Mouse (Mus musculus) left cerebral cortex, adult 9 months (tissue): ENCODE data around the gene Zbtb37.
"Not testable (repeated sequence)": the region's sequence is repeated elsewhere in the genome, so short reads cannot be mapped to it uniquely, and the experiment has no call there.

Experiments used
- DNase-seq, 2 experiments: peaks; one replicate each; pipeline ENCODE4 v3.0.0; 2022; ENCODE audit warnings: low spot score in 2 of 2

The Zbtb37 gene

GRCm38 (mm10) chr1:161033856-161034434 is 704 bp downstream of the Zbtb37 start:
- no peak for DNase-seq

DNA sequence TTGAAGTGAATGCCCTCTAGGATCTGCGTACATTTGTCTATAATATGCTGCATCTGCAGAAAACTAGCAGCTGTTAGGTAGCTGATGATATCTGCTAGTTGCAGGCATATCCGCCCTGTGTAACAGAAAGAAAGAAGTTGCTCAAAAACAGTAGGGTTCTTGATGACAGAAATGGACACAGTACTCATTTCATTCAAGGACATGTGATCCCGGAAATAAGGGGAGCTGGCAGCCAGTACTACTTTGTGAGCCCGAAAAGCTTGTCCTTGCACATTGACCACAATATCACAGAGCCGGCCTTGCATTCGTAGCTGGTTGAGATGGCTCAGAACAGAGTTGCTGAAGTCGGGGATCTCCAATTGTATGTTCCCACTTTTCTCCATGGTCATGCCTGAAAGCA is 2.3 kb downstream of the Zbtb37 start:
- no peak for DNase-seq

DNA sequence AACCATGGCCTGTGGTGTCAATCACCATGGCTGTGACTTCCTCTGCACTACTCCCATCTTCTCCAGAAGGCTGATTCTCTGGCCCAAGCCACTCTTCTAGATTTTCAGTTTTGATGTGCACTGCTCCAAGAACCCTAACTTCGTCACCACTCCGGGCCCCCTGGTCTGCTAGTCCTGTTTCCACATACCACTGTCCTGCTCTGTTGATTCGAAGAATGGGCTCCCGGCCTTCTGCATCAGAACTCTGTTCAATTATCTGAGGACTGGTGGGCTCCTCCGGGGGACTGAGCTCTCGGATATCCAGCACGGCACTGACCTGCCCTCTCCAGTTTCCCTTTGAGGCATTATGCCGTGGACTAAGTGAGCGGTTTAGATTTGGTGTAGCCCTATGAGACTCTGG is 2.8 kb downstream of the Zbtb37 start:
- DNase-seq, result no peak

GRCm38 (mm10) chr1:161030058-161030457 is 4.6 kb downstream of the Zbtb37 start:
- no peak for DNase-seq

DNA sequence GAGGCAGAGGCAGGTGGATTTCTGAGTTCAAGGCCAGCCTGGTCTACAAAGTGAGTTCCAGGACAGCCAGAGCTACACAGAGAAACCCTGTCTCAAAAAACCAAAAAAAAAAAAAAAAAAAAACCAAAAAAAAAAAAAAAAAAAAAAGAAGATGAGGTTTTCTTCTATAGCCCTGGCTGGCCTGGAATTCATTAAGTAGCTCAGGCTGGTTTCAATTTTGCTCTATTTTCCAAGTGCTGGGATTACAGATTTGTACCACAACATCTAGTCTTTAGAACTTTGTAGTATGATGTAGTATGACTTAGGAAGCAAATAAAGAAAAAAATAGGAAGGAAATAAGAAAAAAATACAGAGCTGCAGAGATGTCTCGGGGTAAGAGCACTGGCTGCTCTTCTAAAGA is 6.2 kb downstream of the Zbtb37 start:
- not testable (repeated sequence) for DNase-seq

GRCm38 (mm10) chr1:161027196-161027595 is 7.5 kb downstream of the Zbtb37 start:
- DNase-seq, result no peak

GRCm38 (mm10) chr1:161025410-161026210 is 9.0 kb downstream of the Zbtb37 start:
- no peak for DNase-seq

DNA sequence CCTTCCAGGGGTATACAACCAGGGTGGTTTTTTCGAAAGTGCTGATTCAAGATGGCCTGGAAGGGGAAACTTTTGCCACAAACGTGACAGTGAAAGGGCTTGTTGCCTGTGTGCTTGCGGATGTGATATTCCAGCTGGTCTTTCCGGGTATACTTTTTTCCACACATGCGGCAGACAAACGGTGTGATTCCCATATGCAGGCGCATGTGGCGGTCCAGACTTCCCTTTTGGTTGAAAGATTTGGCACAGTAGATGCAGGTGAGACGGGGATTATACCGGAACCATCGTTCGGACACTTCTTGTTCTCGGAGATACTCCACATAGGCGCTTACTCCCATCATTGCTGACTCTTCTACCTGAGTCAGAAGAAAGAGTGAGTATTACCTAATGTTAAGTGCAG is 14.6 kb downstream of the Zbtb37 start:
- no peak for DNase-seq

DNA sequence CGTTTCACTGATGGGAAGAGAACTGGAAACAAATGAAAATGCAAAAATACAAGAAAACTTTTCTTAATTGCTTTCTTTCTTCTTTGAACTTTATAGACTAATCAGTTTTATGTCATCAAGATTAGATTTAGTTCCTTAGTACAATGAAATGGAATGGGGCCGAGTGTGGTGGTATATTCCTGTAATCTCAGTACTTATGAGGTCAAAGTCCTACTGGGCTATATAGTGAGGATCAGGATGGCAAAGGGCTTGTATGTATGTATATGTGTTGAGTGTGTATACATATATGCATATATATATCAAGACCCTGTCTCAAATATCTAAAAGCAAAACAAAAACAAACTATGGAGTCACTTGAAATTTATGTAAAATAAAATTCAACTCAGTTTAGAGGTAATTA is 18.3 kb downstream of the Zbtb37 start:
- no peak for DNase-seq

- DNase-seq, result no peak
Observed at GRCm38 (mm10) chr1:161010436-161010835, 24.2 kb downstream of the Zbtb37 start.

DNA sequence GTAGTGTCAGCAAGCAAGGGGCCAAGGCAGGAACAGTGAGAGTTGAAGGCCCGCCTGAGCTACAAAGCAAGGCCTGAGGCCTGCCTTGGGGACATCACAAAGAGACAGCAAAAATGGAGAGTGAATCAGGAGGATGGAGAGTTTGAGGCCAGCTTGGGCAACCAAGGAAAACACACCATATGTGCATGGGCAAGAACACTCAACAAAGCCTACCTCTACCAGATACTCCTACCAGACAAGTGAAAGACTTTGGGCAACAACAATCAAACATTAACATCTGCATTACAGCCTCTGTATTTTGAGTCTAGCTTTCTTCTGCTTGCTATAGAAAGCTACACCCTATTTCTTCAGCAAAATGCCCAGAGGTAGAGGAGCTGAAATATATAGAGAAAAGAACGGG is 26.6 kb downstream of the Zbtb37 start:
- no peak for DNase-seq

DNA sequence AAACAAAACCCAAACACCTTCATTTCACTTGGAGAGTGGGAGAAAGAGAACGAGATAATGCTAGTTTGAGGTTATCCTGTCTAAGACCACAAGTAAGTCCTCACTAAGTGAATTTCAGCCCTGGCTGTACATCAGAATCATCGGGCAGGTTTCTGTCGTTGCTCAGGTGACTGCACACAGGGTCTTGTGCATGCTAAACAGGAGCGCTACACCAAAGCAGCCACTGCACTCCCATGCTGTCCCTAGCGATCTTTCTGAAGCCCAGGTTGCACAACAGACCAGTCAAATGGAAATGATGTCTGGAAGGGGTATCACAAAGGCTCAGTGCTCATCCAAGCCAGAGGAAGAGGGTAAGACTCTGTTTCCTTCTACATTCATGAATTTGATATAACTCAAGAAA is 28.2 kb downstream of the Zbtb37 start:
- no peak for DNase-seq

- DNase-seq, result no peak
Observed at GRCm38 (mm10) chr1:161005526-161005925, 29.1 kb downstream of the Zbtb37 start.

DNA sequence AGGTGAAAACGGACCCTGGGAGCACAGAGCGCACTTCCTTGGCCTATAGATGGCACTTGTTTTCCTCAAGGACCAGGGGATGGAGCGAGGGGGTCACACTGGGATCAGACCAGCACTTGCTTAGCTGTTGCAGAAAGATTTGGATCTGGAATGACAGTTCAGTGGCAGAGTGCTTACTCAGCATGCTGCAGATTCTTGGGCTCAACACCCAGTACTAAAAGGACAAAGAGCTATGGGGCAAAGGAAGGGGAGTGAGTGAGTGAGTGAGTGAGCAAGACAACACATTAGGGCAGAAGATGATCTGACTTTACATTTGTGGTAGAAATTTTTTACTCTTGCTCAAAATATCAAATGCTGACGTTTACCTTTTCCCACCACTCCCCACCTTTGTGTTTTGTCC is 29.7 kb downstream of the Zbtb37 start:
- DNase-seq, result no peak

GRCm38 (mm10) chr1:160993851-160994250 is 40.8 kb downstream of the Zbtb37 start:
- no peak for DNase-seq

- DNase-seq, result no peak
Observed at GRCm38 (mm10) chr1:160989395-160989794, 45.3 kb downstream of the Zbtb37 start.

GRCm38 (mm10) chr1:160986881-160987635 is 47.6 kb downstream of the Zbtb37 start:
- DNase-seq, result no peak

- no peak for DNase-seq
Observed at GRCm38 (mm10) chr1:160985477-160985876, 49.2 kb downstream of the Zbtb37 start.

- DNase-seq, result not testable (repeated sequence)
Observed at GRCm38 (mm10) chr1:160984731-160985130, 49.9 kb downstream of the Zbtb37 start.

- DNase-seq, result no peak
Observed at GRCm38 (mm10) chr1:160982887-160983286, 51.8 kb downstream of the Zbtb37 start.

- no peak for DNase-seq
Observed at GRCm38 (mm10) chr1:160981337-160981736, 53.3 kb downstream of the Zbtb37 start.

GRCm38 (mm10) chr1:160980537-160981234 is 54.0 kb downstream of the Zbtb37 start:
- no peak for DNase-seq
